Mouse (Mus musculus): ENCODE data around the gene Asb14. TPM values are rescaled to one million over a fixed set of nuclear protein-coding genes. Genes with fewer than 3 reads are reported as not detected.

Asb14 gene
- 1.2 TPM for polyA plus RNA-seq (2014; fragmentation: Illumina TruSeq; extraction: RNeasy Lipid Tissue Mini Kit (QIAGEN cat#74804); ENCODE audit: insufficient read depth, low read depth, low replicate concordance)

GRCm38 (mm10) chr14:26894392-26894791 is at the start of gene Asb14:
TSS of gene Asb14 (plus strand) at chr14:26894557.

Other genes starting within 250 kb of the Asb14 start
- gene Pde12, start 224.7 kb upstream of the Asb14 start, polyA plus RNA-seq (2014; fragmentation: Illumina TruSeq; extraction: RNeasy Lipid Tissue Mini Kit (QIAGEN cat#74804); ENCODE audit: insufficient read depth, low read depth, low replicate concordance), result 2.7 TPM
- 0.93 TPM for gene Dnah12, start 201.3 kb upstream of the Asb14 start, polyA plus RNA-seq (2014; fragmentation: Illumina TruSeq; extraction: RNeasy Lipid Tissue Mini Kit (QIAGEN cat#74804); ENCODE audit: insufficient read depth, low read depth, low replicate concordance)
- gene Appl1, start 76.7 kb downstream of the Asb14 start, polyA plus RNA-seq (2014; fragmentation: Illumina TruSeq; extraction: RNeasy Lipid Tissue Mini Kit (QIAGEN cat#74804); ENCODE audit: insufficient read depth, low read depth, low replicate concordance), result 7.9 TPM
- not detected for gene Hesx1, start 99.9 kb downstream of the Asb14 start, polyA plus RNA-seq (2014; fragmentation: Illumina TruSeq; extraction: RNeasy Lipid Tissue Mini Kit (QIAGEN cat#74804); ENCODE audit: insufficient read depth, low read depth, low replicate concordance)
- 3.7 TPM for gene Il17rd, start 144.4 kb downstream of the Asb14 start, polyA plus RNA-seq (2014; fragmentation: Illumina TruSeq; extraction: RNeasy Lipid Tissue Mini Kit (QIAGEN cat#74804); ENCODE audit: insufficient read depth, low read depth, low replicate concordance)
- 50.6 TPM for gene Arhgef3, start 220.3 kb downstream of the Asb14 start, polyA plus RNA-seq (2014; fragmentation: Illumina TruSeq; extraction: RNeasy Lipid Tissue Mini Kit (QIAGEN cat#74804); ENCODE audit: insufficient read depth, low read depth, low replicate concordance)